Mouse (Mus musculus) olfactory bulb, adult 2 months (tissue): ENCODE measurements around the gene Zc3h7b.

Experiments used
- CTCF ChIP-seq: fragments of 200-500 bp; IDR thresholded peaks from 2 replicates; pipeline ENCODE4 v1.5.1; 2012; ENCODE audit warnings: low read depth, mild to moderate bottlenecking, low read length, moderate library complexity; ENCODE audit not compliant: insufficient read depth
- POLR2A ChIP-seq: fragments of 200-500 bp; IDR thresholded peaks from 2 replicates; pipeline ENCODE4 v1.6.1; 2012; ENCODE audit warnings: mild to moderate bottlenecking, low read depth, low read length, moderate library complexity; ENCODE audit not compliant: insufficient read depth

DNA sequence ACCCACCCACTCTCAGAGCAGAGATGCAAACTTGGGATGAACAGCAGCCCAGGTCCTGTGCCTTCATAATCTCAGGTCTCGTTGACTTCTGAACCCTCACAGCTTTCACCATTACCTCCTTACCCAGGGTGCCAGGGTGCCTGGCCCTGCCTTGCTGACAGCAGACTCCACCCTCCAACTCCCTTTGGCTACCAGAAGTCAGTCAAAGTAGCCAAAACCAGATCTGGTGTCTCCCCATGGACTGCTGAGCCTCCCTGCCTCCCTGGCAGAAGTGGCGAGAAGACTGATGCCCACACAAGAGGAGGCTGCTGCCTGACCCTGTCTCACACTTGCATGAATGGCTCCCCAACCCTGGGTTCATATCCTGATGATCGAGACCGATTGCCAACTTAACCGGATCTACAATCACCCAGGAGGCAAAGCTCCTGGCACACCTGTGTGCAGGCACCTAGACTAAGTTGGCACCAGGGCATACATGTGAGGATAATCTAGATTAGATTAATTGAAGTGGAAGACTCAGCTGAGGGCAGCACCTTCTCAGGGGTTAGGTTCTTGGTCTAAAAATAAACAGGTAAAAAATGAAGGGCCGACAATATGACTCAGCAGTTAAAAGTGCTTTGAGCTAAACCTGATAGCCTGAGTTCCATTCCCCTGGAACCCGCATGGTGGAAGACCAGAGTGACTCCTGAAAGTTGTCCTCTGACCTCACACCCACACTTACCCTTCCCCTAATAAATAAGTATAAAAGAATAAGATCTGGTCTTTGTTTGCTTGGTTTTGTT, 83.8 kb downstream of the Zc3h7b start:
- TF ChIP-seq POLR2A: no peak
- TF ChIP-seq CTCF: no peak
